Mouse (Mus musculus): ENCODE measurements at regions not wholly inside any gene's neighbourhood (a gene's known extent, or its start where the extent isn't known, plus 50 kb on each side); places are given as distances from the start of the nearest gene placed in this dataset.
A peak's percentile ranks its signal among the peaks of the same experiment; 100 is the strongest.
"Not testable (repeated sequence)": the region's sequence is repeated elsewhere in the genome, so short reads cannot be mapped to it uniquely, and the experiment has no call there.

- H3K4me1 ChIP-seq: no peaks in the 10 kb centered on the region
- H3K9ac ChIP-seq: no peak overlapping the region
- H3K27me3 ChIP-seq: no peaks in the 10 kb centered on the region
- 90% methylated on average over 1 of the region's 1 CpGs for WGBS
- H3K36me3 ChIP-seq (ENCODE audit: poor library complexity, severe bottlenecking): no peaks in the 10 kb centered on the region
- no peak for ATAC-seq
- H3K4me3 ChIP-seq: no peak overlapping the region
- no peaks in the 10 kb centered on the region for H3K9me3 ChIP-seq (replicated peaks)
- no peak overlapping the region for H3K4me2 ChIP-seq
- H3K27ac ChIP-seq: no peak overlapping the region
These were observed 74.2 kb downstream of the Dmrta1 start for GRCm38 (mm10) chr4:89753484-89753883.

GRCm38 (mm10) chr4:89776269-89776668 is 97.0 kb downstream of the Dmrta1 start:
- Histone ChIP-seq H3K36me3 (ENCODE audit: poor library complexity, severe bottlenecking) (no peaks in the 10 kb centered on the region), H3K4me3 (no peak overlapping the region), H3K27ac (no peak overlapping the region), H3K27me3 (no peaks in the 10 kb centered on the region), H3K9ac (no peak overlapping the region), H3K4me2 (no peak overlapping the region), H3K4me1 (no peaks in the 10 kb centered on the region), H3K9me3 (replicated peaks) (no peaks in the 10 kb centered on the region)
- 26% methylated on average over 10 of the region's 10 CpGs for WGBS
- peak; percentile 88 for ATAC-seq

DNA sequence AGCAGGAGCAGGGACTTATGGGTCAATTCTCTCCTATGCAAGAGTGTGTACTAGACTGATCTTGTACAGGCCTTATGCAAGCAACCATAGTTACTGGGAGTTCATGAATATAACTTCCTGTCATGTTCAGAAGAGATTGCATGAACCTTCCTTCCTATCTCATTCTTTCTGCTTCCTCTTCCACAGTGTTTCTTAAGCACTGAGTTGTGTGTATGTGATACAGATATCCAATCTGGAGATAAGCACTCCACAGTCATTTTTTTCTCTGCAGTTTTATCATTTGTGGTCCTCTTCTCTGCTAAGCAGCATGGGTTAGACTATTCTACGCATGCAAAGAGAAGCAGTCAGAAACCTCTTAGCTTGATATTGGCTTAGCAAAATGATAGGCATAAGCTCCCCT is 102.3 kb downstream of the Dmrta1 start:
- H3K9me3 ChIP-seq (replicated peaks): no peaks in the 10 kb centered on the region
- H3K27me3 ChIP-seq: no peaks in the 10 kb centered on the region
- WGBS: 97% methylated on average over 1 of the region's 1 CpGs
- no peak overlapping the region for H3K4me2 ChIP-seq
- H3K27ac ChIP-seq: no peak overlapping the region
- H3K4me3 ChIP-seq: no peak overlapping the region
- ATAC-seq: no peak
- no peaks in the 10 kb centered on the region for H3K36me3 ChIP-seq (ENCODE audit: poor library complexity, severe bottlenecking)
- no peak overlapping the region for H3K9ac ChIP-seq
- H3K4me1 ChIP-seq: no peaks in the 10 kb centered on the region

DNA sequence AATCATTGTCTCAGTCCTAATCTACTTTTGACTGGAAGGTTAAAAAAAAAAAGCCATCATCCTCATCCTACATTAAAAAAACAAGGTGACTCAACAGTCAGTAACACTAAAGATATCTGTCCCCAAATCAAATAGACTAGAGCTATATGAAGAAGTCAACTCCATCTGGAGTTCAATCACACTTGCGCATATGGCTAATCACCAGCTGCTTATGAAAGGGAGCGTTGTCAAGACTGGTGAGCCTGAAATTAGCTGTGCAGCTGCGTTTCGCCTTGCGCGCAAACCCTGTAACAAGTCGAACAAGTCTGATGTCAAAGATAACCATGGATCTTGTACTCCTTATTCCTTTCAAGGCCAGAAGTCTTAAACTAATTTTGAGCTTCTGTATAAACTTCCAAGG is 137.6 kb downstream of the Dmrta1 start:
- Histone ChIP-seq H3K27ac (no peak overlapping the region), H3K27me3 (no peaks in the 10 kb centered on the region), H3K9ac (no peak overlapping the region), H3K4me3 (no peak overlapping the region), H3K9me3 (replicated peaks) (no peaks in the 10 kb centered on the region), H3K36me3 (ENCODE audit: poor library complexity, severe bottlenecking) (no peaks in the 10 kb centered on the region), H3K4me1 (no peaks in the 10 kb centered on the region), H3K4me2 (no peak overlapping the region)
- ATAC-seq: no peak
- WGBS: 89% methylated on average over 7 of the region's 7 CpGs

GRCm38 (mm10) chr4:89834552-89835206 is 155.4 kb downstream of the Dmrta1 start:
- no peaks in the 10 kb centered on the region for H3K36me3 ChIP-seq (ENCODE audit: poor library complexity, severe bottlenecking)

DNA sequence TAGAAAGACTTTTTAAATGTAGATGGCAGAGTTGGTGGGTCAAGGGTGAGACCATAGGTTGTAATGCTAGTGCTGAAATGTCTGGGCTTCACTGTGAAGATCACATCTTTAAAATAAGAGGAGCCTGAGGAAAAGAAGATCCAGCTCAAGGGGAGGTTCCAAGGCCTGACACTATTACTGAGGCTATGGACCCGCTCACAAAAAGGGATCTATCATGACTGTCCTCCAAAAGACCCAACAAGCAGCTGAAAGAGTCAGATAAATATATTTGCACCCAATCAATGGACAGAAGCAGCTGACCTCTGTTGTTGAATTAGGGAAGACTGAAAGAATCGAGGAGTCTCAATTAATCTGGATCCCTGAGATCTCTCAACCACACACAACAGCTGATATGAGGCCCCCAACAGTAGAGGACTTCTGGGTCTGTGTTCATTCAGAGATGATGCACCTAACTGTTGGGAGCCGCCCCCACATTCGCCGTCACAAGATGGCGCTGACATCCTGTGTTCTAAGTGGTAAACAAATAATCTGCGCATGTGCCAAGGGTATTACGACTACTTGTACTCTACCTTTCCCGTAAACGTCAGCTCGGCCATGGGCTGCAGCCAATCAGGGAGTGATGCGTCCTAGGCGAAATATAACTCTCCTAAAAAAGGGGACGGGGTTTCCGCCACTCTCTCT is 196.3 kb downstream of the Dmrta1 start:
- H3K4me3 ChIP-seq; H3K9me3 ChIP-seq (replicated peaks); H3K27me3 ChIP-seq; H3K4me1 ChIP-seq; H3K27ac ChIP-seq; H3K9ac ChIP-seq; H3K36me3 ChIP-seq (ENCODE audit: poor library complexity, severe bottlenecking): not testable (repeated sequence)
- peak overlapping the region; percentile 33; the same call in 1 of the 2 replicates for H3K4me2 ChIP-seq
- ATAC-seq: peak; percentile 95
- WGBS: 35% methylated on average over 7 of the region's 15 CpGs

More at GRCm38 (mm10) chr4:89834552-89835206, 155.4 kb downstream of the Dmrta1 start:
- H3K4me2 ChIP-seq: no peak overlapping the region
- H3K9ac ChIP-seq: no peak overlapping the region
- peak; percentile 30; the same call in 1 of the 2 replicates for ATAC-seq
- H3K9me3 ChIP-seq (replicated peaks): no peaks in the 10 kb centered on the region
- H3K27me3 ChIP-seq: no peaks in the 10 kb centered on the region
- no peaks in the 10 kb centered on the region for H3K4me1 ChIP-seq
- WGBS: 64% methylated on average over 6 of the region's 6 CpGs
- H3K4me3 ChIP-seq: no peak overlapping the region
- no peak overlapping the region for H3K27ac ChIP-seq

GRCm38 (mm10) chr4:89876131-89876530 is 196.9 kb downstream of the Dmrta1 start:
- not testable (repeated sequence) for H3K9ac ChIP-seq; H3K36me3 ChIP-seq (ENCODE audit: poor library complexity, severe bottlenecking); H3K4me1 ChIP-seq; H3K9me3 ChIP-seq (replicated peaks); H3K27ac ChIP-seq; H3K27me3 ChIP-seq
- ATAC-seq: peak; percentile 60
- peak overlapping the region; percentile 34 for H3K4me3 ChIP-seq
- 23% methylated on average over 7 of the region's 14 CpGs for WGBS
- H3K4me2 ChIP-seq: peak overlapping the region; percentile 55

DNA sequence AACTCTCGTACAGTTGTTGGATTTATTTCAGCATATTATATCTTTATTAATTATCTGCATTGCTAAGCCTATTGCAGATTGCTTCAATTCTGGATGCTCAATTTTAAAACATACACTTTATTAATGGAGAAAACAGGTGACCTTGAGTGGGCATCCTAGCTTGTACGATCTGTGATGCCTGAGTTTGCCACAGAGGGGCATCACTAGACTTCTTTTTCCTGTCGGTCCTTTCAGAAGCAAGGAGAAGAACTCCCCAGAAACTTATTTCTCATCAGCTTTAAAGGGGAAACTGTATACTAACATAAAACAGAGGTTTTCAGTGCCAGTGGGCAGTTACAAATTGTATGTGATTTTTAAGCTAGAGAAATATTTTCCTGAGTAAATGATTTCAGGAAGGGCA is 201.8 kb downstream of the Dmrta1 start:
- H3K4me3 ChIP-seq: no peak overlapping the region
- no peaks in the 10 kb centered on the region for H3K9me3 ChIP-seq (replicated peaks)
- no peaks in the 10 kb centered on the region for H3K36me3 ChIP-seq (ENCODE audit: poor library complexity, severe bottlenecking)
- no peak overlapping the region for H3K4me2 ChIP-seq
- 0 out of 2 replicates have a peak, but pooled peaks cover 3% of the 10 kb centered on the region for H3K4me1 ChIP-seq
- no peaks in the 10 kb centered on the region for H3K27me3 ChIP-seq
- no peak overlapping the region for H3K27ac ChIP-seq
- no peak overlapping the region for H3K9ac ChIP-seq
- 56% methylated on average over 3 of the region's 3 CpGs for WGBS
- ATAC-seq: no peak

DNA sequence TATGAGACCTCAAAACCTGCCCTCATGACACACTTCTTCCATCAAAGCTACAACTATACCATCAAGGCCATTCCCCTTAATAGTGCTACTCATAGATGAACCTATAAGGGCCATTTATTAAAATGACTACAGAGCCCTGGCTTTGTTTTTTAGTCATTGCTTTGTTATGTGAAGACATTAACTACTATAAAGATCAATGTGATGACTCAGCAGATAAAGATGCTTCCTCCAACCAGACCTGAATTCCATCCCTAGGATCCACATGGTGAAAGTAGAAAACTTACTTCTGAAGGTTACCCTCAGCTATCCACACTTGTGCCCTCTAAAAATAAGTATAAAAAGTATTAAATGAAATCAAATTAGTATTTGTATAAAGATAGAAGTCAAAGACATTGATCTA is 230.4 kb downstream of the Dmrta1 start:
- no peak overlapping the region for H3K27ac ChIP-seq
- no peaks in the 10 kb centered on the region for H3K27me3 ChIP-seq
- H3K4me1 ChIP-seq: no peaks in the 10 kb centered on the region
- H3K9ac ChIP-seq: no peak overlapping the region
- no peak for ATAC-seq
- no peaks in the 10 kb centered on the region for H3K36me3 ChIP-seq (ENCODE audit: poor library complexity, severe bottlenecking)
- no peak overlapping the region for H3K4me3 ChIP-seq
- no peak overlapping the region for H3K4me2 ChIP-seq
- H3K9me3 ChIP-seq (replicated peaks): no peaks in the 10 kb centered on the region

DNA sequence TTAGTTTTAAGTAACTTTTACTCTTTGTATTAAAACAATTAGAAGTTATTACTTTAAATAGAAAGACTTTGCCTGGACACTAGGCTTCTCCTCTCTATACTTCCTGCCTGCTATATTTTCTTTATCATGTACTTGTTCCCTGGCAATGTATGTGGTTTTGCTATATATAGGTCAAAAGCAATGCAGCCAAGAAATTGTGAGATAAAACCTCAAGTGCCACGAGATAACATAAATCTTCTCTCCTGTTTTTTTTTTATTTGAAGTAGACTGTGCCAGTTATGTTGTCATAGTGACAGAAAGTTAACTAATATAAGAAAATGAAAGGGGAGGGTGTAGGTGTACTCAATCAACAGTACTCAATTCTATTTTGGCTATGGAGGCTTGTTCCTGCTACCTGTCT is 258.4 kb downstream of the Dmrta1 start:
- Histone ChIP-seq H3K9me3 (replicated peaks) (no peaks in the 10 kb centered on the region), H3K4me2 (no peak overlapping the region), H3K4me1 (no peaks in the 10 kb centered on the region), H3K4me3 (no peak overlapping the region), H3K27ac (no peak overlapping the region), H3K36me3 (ENCODE audit: poor library complexity, severe bottlenecking) (no peaks in the 10 kb centered on the region), H3K27me3 (no peaks in the 10 kb centered on the region), H3K9ac (no peak overlapping the region)
- 87% methylated on average over 1 of the region's 1 CpGs for WGBS
- ATAC-seq: no peak

GRCm38 (mm10) chr4:89941308-89941707 is 262.1 kb downstream of the Dmrta1 start:
- Histone ChIP-seq H3K9me3 (replicated peaks) (no peaks in the 10 kb centered on the region), H3K4me1 (no peaks in the 10 kb centered on the region), H3K4me3 (no peak overlapping the region), H3K9ac (no peak overlapping the region), H3K27me3 (no peaks in the 10 kb centered on the region), H3K4me2 (no peak overlapping the region), H3K36me3 (ENCODE audit: poor library complexity, severe bottlenecking) (no peaks in the 10 kb centered on the region), H3K27ac (no peak overlapping the region)
- WGBS: 85% methylated on average over 4 of the region's 4 CpGs
- no peak for ATAC-seq

DNA sequence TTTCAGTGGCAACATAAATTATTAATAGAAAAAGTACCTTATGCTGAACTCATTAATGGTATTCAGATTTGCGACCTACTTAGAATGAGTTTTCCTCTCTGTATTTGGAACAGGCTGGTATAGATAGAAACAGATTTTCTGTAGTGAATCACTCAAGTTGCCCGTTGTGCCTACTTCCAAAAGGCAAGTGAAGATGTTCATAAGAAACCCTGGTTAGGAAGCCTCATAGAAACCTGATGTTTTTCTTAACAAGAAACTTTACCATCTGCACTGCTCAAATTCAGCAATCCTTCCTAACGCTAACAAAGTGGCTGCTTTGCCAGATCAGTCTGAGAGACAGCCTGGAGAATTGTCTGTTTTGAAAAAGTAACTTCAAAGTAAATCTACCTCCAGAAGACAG is 242.5 kb upstream of the Zfp352 start:
- 86% methylated on average over 3 of the region's 3 CpGs for WGBS
- H3K27ac ChIP-seq: no peak overlapping the region
- no peak overlapping the region for H3K4me2 ChIP-seq
- H3K4me1 ChIP-seq: no peaks in the 10 kb centered on the region
- H3K4me3 ChIP-seq: no peak overlapping the region
- no peaks in the 10 kb centered on the region for H3K9me3 ChIP-seq (replicated peaks)
- no peak for ATAC-seq
- H3K27me3 ChIP-seq: no peaks in the 10 kb centered on the region
- no peaks in the 10 kb centered on the region for H3K36me3 ChIP-seq (ENCODE audit: poor library complexity, severe bottlenecking)
- no peak overlapping the region for H3K9ac ChIP-seq

- H3K4me2 ChIP-seq: no peak overlapping the region
- H3K36me3 ChIP-seq (ENCODE audit: poor library complexity, severe bottlenecking): no peaks in the 10 kb centered on the region
- 83% methylated on average over 3 of the region's 3 CpGs for WGBS
- no peak overlapping the region for H3K9ac ChIP-seq
- no peaks in the 10 kb centered on the region for H3K9me3 ChIP-seq (replicated peaks)
- ATAC-seq: no peak
- H3K27me3 ChIP-seq: no peaks in the 10 kb centered on the region
- no peak overlapping the region for H3K4me3 ChIP-seq
- H3K4me1 ChIP-seq: no peaks in the 10 kb centered on the region
- no peak overlapping the region for H3K27ac ChIP-seq
These were observed 215.2 kb upstream of the Zfp352 start for GRCm38 (mm10) chr4:90003413-90003812.

Measured in forebrain, embryonic 13.5 days (tissue).